Mouse (Mus musculus): ENCODE measurements at regions not wholly inside any gene's neighbourhood (a gene's known extent, or its start where the extent isn't known, plus 50 kb on each side); places are given as distances from the start of the nearest gene placed in this dataset.

GRCm38 (mm10) chr5:128482617-128483440 is 50.0 kb upstream of the Tmem132d start:
- DNase-seq: no peak
